ENCODE assay signal across 8 mouse cellular contexts in genomic region chr7:35233861-35234260, GRCm38 (mm10). TPM values are rescaled to one million over a fixed set of nuclear protein-coding genes. Genes with fewer than 3 reads are reported as not detected.
DNase-seq lines count a peak whose midpoint lies in the region; ATAC-seq and TF ChIP-seq lines count a peak whose summit lies in the region.

No protein-coding gene starts in this region.

- peak overlapping the region; percentile 56 for H3K4me2 ChIP-seq in kidney, postnatal 0 days (ENCODE audit: low read length)
- H3K4me2 ChIP-seq in midbrain, embryonic 14.5 days (ENCODE audit: low read length) = peak overlapping the region; percentile 46

- ATAC-seq in kidney, postnatal 0 days (replicated peaks; ENCODE audit: low FRiP score, low read depth) = no peak
- no peak for ATAC-seq in midbrain, embryonic 14.5 days (ENCODE audit: low FRiP score, low TSS enrichment)
- no peak for ATAC-seq in megakaryocyte progenitor cell, adult 5-6 weeks (replicated peaks; ENCODE audit: poor library complexity)

- peak overlapping the region; percentile 95; the same call in 1 of the 2 replicates for H3K27ac ChIP-seq in kidney, postnatal 0 days
- no peak overlapping the region for H3K27ac ChIP-seq in brown adipose tissue, adult 24 weeks (replicated peaks; ENCODE audit: low read depth, low read length)
- peak overlapping the region; percentile 87 for H3K27ac ChIP-seq in hindbrain, embryonic 10.5 days
- peak overlapping the region; percentile 95 for H3K27ac ChIP-seq in midbrain, embryonic 14.5 days (replicated peaks; ENCODE audit: low read depth, low read length)

- TF ChIP-seq CTCF in kidney, postnatal 0 days (IDR thresholded peaks at IDR 0.05; ENCODE audit: low read depth) = no peak

- H3K36me3 ChIP-seq in kidney, postnatal 0 days (ENCODE audit: insufficient read depth, low read length) = no peaks in the 10 kb centered on the region
- no peaks in the 10 kb centered on the region for H3K36me3 ChIP-seq in hindbrain, embryonic 10.5 days
- H3K36me3 ChIP-seq in midbrain, embryonic 14.5 days (ENCODE audit: control insufficient read depth, insufficient read depth, low read length) = no peaks in the 10 kb centered on the region

- no peak overlapping the region for H3K9ac ChIP-seq in kidney, postnatal 0 days (ENCODE audit: low read depth, low read length)
- H3K9ac ChIP-seq in midbrain, embryonic 14.5 days (replicated peaks; ENCODE audit: low read length) = peak overlapping the region; percentile 58

- no peak for DNase-seq in kidney, postnatal 0 days (ENCODE audit: low spot score)
- no peak for DNase-seq in kidney, postnatal 4 days
- no peak for DNase-seq in hindbrain, embryonic 10.5 days (ENCODE audit: low spot score)
- no peak for DNase-seq in midbrain, embryonic 14.5 days
- DNase-seq in thymus, postnatal 36 days = no peak
- DNase-seq in right cerebral cortex, postnatal 36 days (ENCODE audit: low spot score in 2 of 2) = no peak

- H3K27me3 ChIP-seq in kidney, postnatal 0 days (ENCODE audit: insufficient read depth, low read length) = no peaks in the 10 kb centered on the region
- H3K27me3 ChIP-seq in hindbrain, embryonic 10.5 days (ENCODE audit: insufficient read depth, poor library complexity, severe bottlenecking) = no peaks in the 10 kb centered on the region
- H3K27me3 ChIP-seq in midbrain, embryonic 14.5 days (ENCODE audit: control insufficient read depth, insufficient read depth, low read length) = no peaks in the 10 kb centered on the region

- H3K4me1 ChIP-seq in kidney, postnatal 0 days (replicated peaks; ENCODE audit: insufficient read depth, low read length) = no peaks in the 10 kb centered on the region
- H3K4me1 ChIP-seq in brown adipose tissue, adult 24 weeks (ENCODE audit: control insufficient read depth, insufficient read depth, insufficient read length, low read length) = no peaks in the 10 kb centered on the region
- peaks cover 8% of the 10 kb centered on the region for H3K4me1 ChIP-seq in hindbrain, embryonic 10.5 days (replicated peaks)
- H3K4me1 ChIP-seq in midbrain, embryonic 14.5 days (ENCODE audit: control insufficient read depth, insufficient read depth, low read length) = no peaks in the 10 kb centered on the region

- no peaks in the 10 kb centered on the region for H3K9me3 ChIP-seq in kidney, postnatal 0 days (replicated peaks; ENCODE audit: low read length)
- peaks cover 3% of the 10 kb centered on the region; the same call in 1 of the 2 replicates for H3K9me3 ChIP-seq in hindbrain, embryonic 10.5 days
- H3K9me3 ChIP-seq in midbrain, embryonic 14.5 days (ENCODE audit: control insufficient read depth, low read length) = no peaks in the 10 kb centered on the region

- 50% methylated on average over 12 of the region's 12 CpGs for WGBS in kidney, postnatal 0 days
- 44% methylated on average over 12 of the region's 12 CpGs for WGBS in hindbrain, embryonic 10.5 days
- WGBS in midbrain, embryonic 14.5 days = 42% methylated on average over 12 of the region's 12 CpGs

- H3K4me3 ChIP-seq in kidney, postnatal 0 days (replicated peaks; ENCODE audit: low read depth, low read length) = peak overlapping the region; percentile 55
- H3K4me3 ChIP-seq in brown adipose tissue, adult 24 weeks (ENCODE audit: insufficient read depth, low read depth, low read length) = peak overlapping the region; percentile 50
- peak overlapping the region; percentile 70 for H3K4me3 ChIP-seq in hindbrain, embryonic 10.5 days
- peak overlapping the region; percentile 53 for H3K4me3 ChIP-seq in midbrain, embryonic 14.5 days (replicated peaks; ENCODE audit: low read depth, low read length)

RNA-seq across cellular contexts. Expression of gene Lrp3, which starts 18.6 kb away (rescaled TPM):
- 3.7 and 4.1 TPM in 2 replicates for polyA plus RNA-seq in kidney, postnatal 0 days (2015; fragmentation: Nextera tagmentation; extraction: Ambion mirVana)
- 5.6 and 6.7 TPM in 2 replicates for polyA plus RNA-seq in brown adipose tissue, adult 24 weeks (2012; ENCODE audit: insufficient read depth, insufficient read length, missing spikeins)
- 13.1 and 13.7 TPM in 2 replicates for polyA plus RNA-seq in hindbrain, embryonic 10.5 days (2016; fragmentation: Nextera tagmentation; extraction: Ambion mirVana)
- 33.3 and 35.8 TPM in 2 replicates for polyA plus RNA-seq in midbrain, embryonic 14.5 days (2014; fragmentation: Nextera tagmentation; extraction: Ambion mirVana)
- total RNA-seq in megakaryocyte progenitor cell, adult 5-6 weeks (2015) = not detected in 2 replicates
- total RNA-seq in megakaryocyte progenitor cell, adult 5-6 weeks (2017) = not detected in 2 replicates

RNA-seq across cellular contexts. Expression of gene Slc7a10, which starts 47.7 kb away (rescaled TPM):
- polyA plus RNA-seq in kidney, postnatal 0 days (2015; fragmentation: Nextera tagmentation; extraction: Ambion mirVana) = 0.26 and 0.28 TPM in 2 replicates
- polyA plus RNA-seq in brown adipose tissue, adult 24 weeks (2012; ENCODE audit: insufficient read depth, insufficient read length, missing spikeins) = 7.7 and 8.3 TPM in 2 replicates
- polyA plus RNA-seq in hindbrain, embryonic 10.5 days (2016; fragmentation: Nextera tagmentation; extraction: Ambion mirVana) = 0.56 and 0.80 TPM in 2 replicates
- 6.5 and 9.6 TPM in 2 replicates for polyA plus RNA-seq in midbrain, embryonic 14.5 days (2014; fragmentation: Nextera tagmentation; extraction: Ambion mirVana)
- total RNA-seq in megakaryocyte progenitor cell, adult 5-6 weeks (2015) = not detected in 2 replicates
- total RNA-seq in megakaryocyte progenitor cell, adult 5-6 weeks (2017) = not detected in 2 replicates
